Mouse (Mus musculus) limb, embryonic 11.5 days (tissue): Measurements from ENCODE around the gene Dgkg. TPM values are rescaled to one million over a fixed set of nuclear protein-coding genes. Genes with fewer than 3 reads are reported as not detected.

Source experiments
- ATAC-seq: fragments of 200-750 bp; cut with Nextera tagmentation; 2 replicates; pipeline ENCODE4 v1.8.0; 2017; ENCODE audit warnings: low read depth; ENCODE audit not compliant: insufficient number of reproducible peaks, low FRiP score, low TSS enrichment
- DNase-seq: peaks from one replicate; pipeline ENCODE4 v3.0.0-alpha.2; 2015; ENCODE audit warnings: low spot score
- H3K27ac ChIP-seq: fragments of 300-500 bp; sonication (generic); replicated peaks from 2 replicates; pipeline ENCODE4 v1.5.1; 2014; ENCODE audit warnings: low read depth, mild to moderate bottlenecking, low read length
- H3K27me3 ChIP-seq: fragments of 300-500 bp; sonication (generic); 2 replicates; pipeline ENCODE4 v1.6.1; 2014; ENCODE audit warnings: mild to moderate bottlenecking, low read length, mixed read lengths; ENCODE audit not compliant: control insufficient read depth, insufficient read depth
- H3K36me3 ChIP-seq: fragments of 300-500 bp; sonication (generic); 2 replicates; pipeline ENCODE4 v1.6.1; 2014; ENCODE audit warnings: mild to moderate bottlenecking, low read length, moderate library complexity, mixed read lengths; ENCODE audit not compliant: control insufficient read depth, insufficient read depth
- H3K4me1 ChIP-seq: fragments of 300-500 bp; sonication (generic); 2 replicates; pipeline ENCODE4 v1.6.1; 2014; ENCODE audit warnings: low read length, mixed read lengths; ENCODE audit not compliant: control insufficient read depth, insufficient read depth
- H3K4me2 ChIP-seq: fragments of 300-500 bp; sonication (generic); 2 replicates; pipeline ENCODE4 v1.6.1; 2014; ENCODE audit warnings: low read depth, mild to moderate bottlenecking, moderate library complexity; ENCODE audit not compliant: severe bottlenecking
- H3K4me3 ChIP-seq: fragments of 300-500 bp; sonication (generic); 2 replicates; pipeline ENCODE4 v1.5.1; 2014; ENCODE audit warnings: low read depth, low read length
- H3K9ac ChIP-seq: fragments of 300-500 bp; sonication (generic); 2 replicates; pipeline ENCODE4 v1.6.1; 2014; ENCODE audit warnings: mild to moderate bottlenecking, low read length
- H3K9me3 ChIP-seq: fragments of 300-500 bp; sonication (generic); 2 replicates; pipeline ENCODE4 v1.6.1; 2016; ENCODE audit warnings: low read length; ENCODE audit not compliant: control insufficient read depth
- WGBS: fragments of 180-500 bp; shearing (Covaris S2); extraction: QIAGEN DNeasy Blood & Tissue Kit; methylation state at CpG from one replicate; pipeline ENCODE4 v1.1.7; 2014; 5-methylcytosine and 5-hydroxymethylcytosine counted together
- microRNA-seq: library from miRNA; unstranded; fragments of <30 nt; microRNA quantifications from one replicate; pipeline ENCODE4, GENCODE M21; 2016
- polyA plus RNA-seq: library from polyadenylated mRNA; unstranded; fragments of >200 nt; fragmentation: Nextera tagmentation; extraction: Ambion mirVana; gene quantifications from 2 replicates; pipeline ENCODE4 v1.2.1, GENCODE M21; 2014

Dgkg gene
- polyA plus RNA-seq, 1 experiment from 2014 or later = 0.16 TPM

- Histone ChIP-seq H3K4me1 (peaks cover 10% of the 10 kb centered on the region), H3K36me3 (peaks cover 2% of the 10 kb centered on the region; the same call in 1 of the 2 replicates), H3K4me3 (no peak overlapping the region), H3K27ac (no peak overlapping the region), H3K4me2 (no peak overlapping the region), H3K9ac (no peak overlapping the region), H3K9me3 (no peaks in the 10 kb centered on the region), H3K27me3 (no peaks in the 10 kb centered on the region)
- WGBS = 91% methylated on average over 7 of the region's 7 CpGs
- no peak for ATAC-seq
- no peak for DNase-seq
Observed at GRCm38 (mm10) chr16:22426866-22427265, 230.2 kb downstream of the Dgkg start.

GRCm38 (mm10) chr16:22422256-22422655 is 234.8 kb downstream of the Dgkg start:
- DNase-seq (no peak), ATAC-seq (no peak)
- no peak overlapping the region for H3K27ac ChIP-seq
- no peak overlapping the region for H3K4me3 ChIP-seq
- 88% methylated on average over 5 of the region's 5 CpGs for WGBS
- H3K4me1 ChIP-seq = no peaks in the 10 kb centered on the region
- peaks cover 2% of the 10 kb centered on the region; the same call in 1 of the 2 replicates for H3K36me3 ChIP-seq
- no peaks in the 10 kb centered on the region for H3K27me3 ChIP-seq
- H3K4me2 ChIP-seq = no peak overlapping the region
- no peaks in the 10 kb centered on the region for H3K9me3 ChIP-seq
- H3K9ac ChIP-seq = no peak overlapping the region

Small RNAs within 50 kb of the gene (microRNA-seq; reads per million reads assigned to microRNA genes)
- gene Mir6362 = not detected
- gene Mir8095 = not detected

Other genes with a start within 250 kb of the Dgkg start
- 52.7 and 61.1 TPM in 2 replicates for gene Etv5, start 217.5 kb downstream of the Dgkg start, polyA plus RNA-seq
- not detected in 2 replicates for gene Crygs, start 154.4 kb upstream of the Dgkg start, polyA plus RNA-seq
- 37.9 and 39.9 TPM in 2 replicates for gene Tbccd1, start 200.4 kb upstream of the Dgkg start, polyA plus RNA-seq
- gene Dnajb11, start 200.6 kb upstream of the Dgkg start, polyA plus RNA-seq = 106 and 112 TPM in 2 replicates
- not detected in 2 replicates for gene Ahsg, start 234.1 kb upstream of the Dgkg start, polyA plus RNA-seq